In the genomic region with DNA sequence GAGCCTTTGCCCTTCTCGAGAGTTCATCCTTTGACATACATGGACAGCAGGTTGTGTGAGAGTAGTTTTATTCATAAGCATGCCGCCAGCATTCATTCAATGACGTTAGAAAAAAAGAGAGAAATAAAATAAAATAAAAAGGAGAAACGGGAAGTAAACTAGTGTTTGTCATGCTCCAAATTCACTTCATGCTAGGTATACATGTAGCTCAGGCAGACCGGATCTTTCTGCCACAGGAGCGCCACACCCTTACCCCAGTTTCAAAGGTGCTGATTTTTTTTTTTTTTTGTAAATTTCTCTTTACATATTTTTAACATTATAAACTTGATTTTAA, we compare ENCODE assay signal across 8 mouse cellular contexts. TPM values are rescaled to one million over a fixed set of nuclear protein-coding genes. Genes with fewer than 3 reads are reported as not detected.
DNase-seq lines count a peak whose midpoint lies in the region; ATAC-seq and TF ChIP-seq lines count a peak whose summit lies in the region.

No protein-coding gene starts in this region.

- peaks cover 20% of the 10 kb centered on the region for H3K4me1 ChIP-seq in erythroblast, embryonic 14.5 days (ENCODE audit: control insufficient read depth)
- peaks cover 11% of the 10 kb centered on the region for H3K4me1 ChIP-seq in forebrain, embryonic 15.5 days
- H3K4me1 ChIP-seq in liver, postnatal 0 days (ENCODE audit: insufficient read depth) = no peaks in the 10 kb centered on the region; the same call in 1 of the 2 replicates

- no peak for TF ChIP-seq EP300 in liver, postnatal 0 days (IDR thresholded peaks at IDR 0.05; ENCODE audit: low read depth)

- peak overlapping the region; percentile 66 for H3ac ChIP-seq in C2C12 (ENCODE audit: control insufficient read depth, insufficient read length, low read depth)

- H3K9ac ChIP-seq in forebrain, embryonic 15.5 days (replicated peaks) = peak overlapping the region; percentile 95
- peak overlapping the region; percentile 95 for H3K9ac ChIP-seq in liver, postnatal 0 days (replicated peaks)

- no peak for DNase-seq in liver, postnatal 0 days
- no peak for DNase-seq in embryo, embryonic 9.5 days (ENCODE audit: extremely low spot score)
- DNase-seq in right cerebral cortex, adult 18-20 months = no peak
- no peak for DNase-seq in right cerebral cortex, postnatal 10 days (ENCODE audit: low spot score in 2 of 2)

- no peak overlapping the region for H3K27ac ChIP-seq in forebrain, embryonic 15.5 days (replicated peaks)
- peak overlapping the region; percentile 97 for H3K27ac ChIP-seq in liver, postnatal 0 days (ENCODE audit: low read depth)

- peaks cover 43% of the 10 kb centered on the region for H3K79me2 ChIP-seq in C2C12 (ENCODE audit: control insufficient read depth, insufficient read depth)

- H3K4me3 ChIP-seq in erythroblast, embryonic 14.5 days (replicated peaks) = peak overlapping the region; percentile 95
- H3K4me3 ChIP-seq in C2C12 (ENCODE audit: insufficient read depth, poor library complexity, severe bottlenecking) = peak overlapping the region; percentile 72
- peak overlapping the region; percentile 98 for H3K4me3 ChIP-seq in forebrain, embryonic 15.5 days
- peak overlapping the region; percentile 85 for H3K4me3 ChIP-seq in liver, postnatal 0 days (ENCODE audit: low read depth, low read length)

- H3K4me2 ChIP-seq in forebrain, embryonic 15.5 days (replicated peaks) = peak overlapping the region; percentile 63
- H3K4me2 ChIP-seq in liver, postnatal 0 days (ENCODE audit: low read depth, low read length) = peak overlapping the region; percentile 87

- no peaks in the 10 kb centered on the region for H3K27me3 ChIP-seq in erythroblast, embryonic 14.5 days (ENCODE audit: control insufficient read depth)
- H3K27me3 ChIP-seq in C2C12 (ENCODE audit: control insufficient read depth, insufficient read depth, insufficient read length) = no peaks in the 10 kb centered on the region
- no peaks in the 10 kb centered on the region for H3K27me3 ChIP-seq in forebrain, embryonic 15.5 days
- H3K27me3 ChIP-seq in liver, postnatal 0 days (ENCODE audit: insufficient read depth, low read length) = no peaks in the 10 kb centered on the region

- ATAC-seq in erythroblast, adult 5-6 weeks (replicated peaks; ENCODE audit: low FRiP score, poor library complexity, severe bottlenecking) = no peak
- no peak for ATAC-seq in forebrain, embryonic 15.5 days (replicated peaks)
- ATAC-seq in liver, postnatal 0 days = no peak

- peaks cover 7% of the 10 kb centered on the region for H3K36me3 ChIP-seq in erythroblast, embryonic 14.5 days (ENCODE audit: control insufficient read depth)
- H3K36me3 ChIP-seq in C2C12 (ENCODE audit: control insufficient read depth, insufficient read depth) = peaks cover 10% of the 10 kb centered on the region
- no peaks in the 10 kb centered on the region for H3K36me3 ChIP-seq in forebrain, embryonic 15.5 days
- peaks cover 3% of the 10 kb centered on the region; the same call in 1 of the 2 replicates for H3K36me3 ChIP-seq in liver, postnatal 0 days (replicated peaks; ENCODE audit: insufficient read depth, low read length)

- no peak for TF ChIP-seq CTCF in C2C12 (IDR thresholded peaks at IDR 0.05; ENCODE audit: control insufficient read depth, insufficient read depth, insufficient read length)
- TF ChIP-seq CTCF in liver, postnatal 0 days (IDR thresholded peaks at IDR 0.05; ENCODE audit: low read depth) = no peak

- no peaks in the 10 kb centered on the region for H3K9me3 ChIP-seq in erythroblast, embryonic 14.5 days (ENCODE audit: control insufficient read depth, low read length)
- no peaks in the 10 kb centered on the region for H3K9me3 ChIP-seq in forebrain, embryonic 15.5 days
- no peaks in the 10 kb centered on the region for H3K9me3 ChIP-seq in liver, postnatal 0 days (ENCODE audit: low read length)

- peaks cover 26% of the 10 kb centered on the region for H3K79me3 ChIP-seq in C2C12 (ENCODE audit: low read depth)

- 8% methylated on average over 6 of the region's 6 CpGs for WGBS in forebrain, embryonic 15.5 days
- WGBS in liver, postnatal 0 days (ENCODE audit: insufficient replicate concordance) = under 1% methylated on average over 6 of the region's 6 CpGs

TF ChIP-seq in C2C12, 6 proteins besides CTCF, POLR2A, EP300 and RAD21:
- TF ChIP-seq CEBPB (IDR thresholded peaks at IDR 0.05; ENCODE audit: low read depth) (no peak), USF1 (IDR thresholded peaks at IDR 0.05; ENCODE audit: low read depth) (no peak), MAX (IDR thresholded peaks at IDR 0.05) (no peak), MYOG (IDR thresholded peaks at IDR 0.05; ENCODE audit: control insufficient read depth, extremely low read depth, insufficient read length) (no peak), MYOD1 (IDR thresholded peaks at IDR 0.05; ENCODE audit: control insufficient read depth, insufficient read length, low read depth) (no peak), FOSL1 (IDR thresholded peaks at IDR 0.05; ENCODE audit: insufficient read depth, low read length, poor library complexity, severe bottlenecking) (no peak)

RNA-seq across cellular contexts. Expression of gene Cab39l, which starts 0.7 kb away (rescaled TPM):
- polyA plus RNA-seq in erythroblast, embryonic 14.5 days (2012) = 0.31 and 0.38 TPM in 2 replicates
- total RNA-seq in erythroblast, adult 5-6 weeks (2015; ENCODE audit: low replicate concordance) = 9.6 and 12.1 TPM in 2 replicates
- 10.8 and 12.4 TPM in 2 replicates for total RNA-seq in erythroblast, adult 5-6 weeks (2017; ENCODE audit: low replicate concordance)
- polyA plus RNA-seq in C2C12 (2012; fragmentation: generic; extraction: Trizol) = 10.9 TPM
- polyA plus RNA-seq in forebrain, embryonic 15.5 days (2015; fragmentation: Nextera tagmentation; extraction: Ambion mirVana) = 22.7 and 22.8 TPM in 2 replicates
- 25.0 and 25.4 TPM in 2 replicates for polyA plus RNA-seq in liver, postnatal 0 days (2015; fragmentation: Nextera tagmentation; extraction: Ambion mirVana)

RNA-seq across cellular contexts. Expression of gene Setdb2, which starts 0.8 kb away (rescaled TPM):
- polyA plus RNA-seq in erythroblast, embryonic 14.5 days (2012) = 0.06 and 0.29 TPM in 2 replicates
- total RNA-seq in erythroblast, adult 5-6 weeks (2015; ENCODE audit: low replicate concordance) = 10.9 and 16.9 TPM in 2 replicates
- 12.7 and 13.6 TPM in 2 replicates for total RNA-seq in erythroblast, adult 5-6 weeks (2017; ENCODE audit: low replicate concordance)
- 2.9 TPM for polyA plus RNA-seq in C2C12 (2012; fragmentation: generic; extraction: Trizol)
- 7.5 and 11.2 TPM in 2 replicates for polyA plus RNA-seq in forebrain, embryonic 15.5 days (2015; fragmentation: Nextera tagmentation; extraction: Ambion mirVana)
- 8.1 and 9.5 TPM in 2 replicates for polyA plus RNA-seq in liver, postnatal 0 days (2015; fragmentation: Nextera tagmentation; extraction: Ambion mirVana)

RNA-seq across cellular contexts. Expression of gene Phf11c, which starts 46.3 kb away (rescaled TPM):
- polyA plus RNA-seq in erythroblast, embryonic 14.5 days (2012) = 0.04 TPM in 1 of 2 replicates, not detected in the other
- total RNA-seq in erythroblast, adult 5-6 weeks (2015; ENCODE audit: low replicate concordance) = 0.96 and 1.3 TPM in 2 replicates
- total RNA-seq in erythroblast, adult 5-6 weeks (2017; ENCODE audit: low replicate concordance) = 1.4 and 2.2 TPM in 2 replicates
- 0.18 TPM for polyA plus RNA-seq in C2C12 (2012; fragmentation: generic; extraction: Trizol)
- 0.27 and 0.32 TPM in 2 replicates for polyA plus RNA-seq in forebrain, embryonic 15.5 days (2015; fragmentation: Nextera tagmentation; extraction: Ambion mirVana)
- polyA plus RNA-seq in liver, postnatal 0 days (2015; fragmentation: Nextera tagmentation; extraction: Ambion mirVana) = 0.50 and 0.79 TPM in 2 replicates
